ENCODE assay signal across 12 mouse cellular contexts in genomic region chrX:7604004-7604403, GRCm38 (mm10). TPM values are rescaled to one million over a fixed set of nuclear protein-coding genes. Genes with fewer than 3 reads are reported as not detected.
DNase-seq lines count a peak whose midpoint lies in the region; ATAC-seq and TF ChIP-seq lines count a peak whose summit lies in the region.
"Had no signal": no experiment of that assay in that cellular context is flagged by ENCODE, and none has a peak within 500 bp of the region (broad histone marks: within the 10 kb centered on the region; RNA-seq: fewer than 3 reads in every experiment).

No protein-coding gene starts in this region.

- H3K36me3 ChIP-seq in lung, embryonic 15.5 days: no peaks in the 10 kb centered on the region
- H3K36me3 ChIP-seq in limb, embryonic 10.5 days: peaks cover 16% of the 10 kb centered on the region
- 0 out of 2 replicates have a peak, but pooled peaks cover 2% of the 10 kb centered on the region for H3K36me3 ChIP-seq in neural tube, embryonic 15.5 days
- peaks cover 4% of the 10 kb centered on the region; the same call in 1 of the 2 replicates for H3K36me3 ChIP-seq in thymus, adult 2 months (ENCODE audit: control insufficient read depth, insufficient read depth, low read length)

- peak overlapping the region; percentile 81 for H3K4me3 ChIP-seq in gastrocnemius, adult 2 months
- no peak overlapping the region for H3K4me3 ChIP-seq in lung, embryonic 15.5 days
- peak overlapping the region; percentile 54; the same call in 1 of the 2 replicates for H3K4me3 ChIP-seq in limb, embryonic 10.5 days
- H3K4me3 ChIP-seq in neural tube, embryonic 15.5 days (replicated peaks): 0 out of 2 replicates have a peak overlapping the region, but pooled peaks have one; percentile 51
- H3K4me3 ChIP-seq in thymus, adult 2 months (ENCODE audit: control insufficient read depth, insufficient read depth, low read length): no peak overlapping the region

- DNase-seq in gastrocnemius, adult 2 months: no peak
- DNase-seq in gastrocnemius, postnatal 14 days: no peak
- no peak for DNase-seq in lung, postnatal 10 days
- no peak for DNase-seq in limb, embryonic 10.5 days (ENCODE audit: low spot score)
- no peak for DNase-seq in adrenal gland, adult 8-10 months
- DNase-seq in thymus, adult 2 months: no peak
- DNase-seq: cerebellum, adult 18-20 months had no signal

- WGBS in lung, embryonic 15.5 days: 85% methylated on average over 7 of the region's 7 CpGs
- WGBS in limb, embryonic 10.5 days: 88% methylated on average over 7 of the region's 7 CpGs
- 94% methylated on average over 7 of the region's 7 CpGs for WGBS in neural tube, embryonic 15.5 days
- WGBS in thymus, adult 2 months: 60% methylated on average over 7 of the region's 7 CpGs

- no peak overlapping the region for H3K9ac ChIP-seq in lung, embryonic 15.5 days
- no peak overlapping the region for H3K9ac ChIP-seq in neural tube, embryonic 15.5 days (replicated peaks)

- no peak overlapping the region for H3K27ac ChIP-seq in gastrocnemius, adult 2 months
- no peak overlapping the region for H3K27ac ChIP-seq in lung, embryonic 15.5 days
- H3K27ac ChIP-seq in limb, embryonic 10.5 days: no peak overlapping the region
- H3K27ac ChIP-seq in neural tube, embryonic 15.5 days (replicated peaks): no peak overlapping the region
- no peak overlapping the region for H3K27ac ChIP-seq in thymus, adult 2 months (ENCODE audit: control insufficient read depth, insufficient read depth, low read length)
- H3K27ac ChIP-seq: kidney, postnatal 0 days had no signal

- TF ChIP-seq POLR2A in thymus, adult 2 months (IDR thresholded peaks at IDR 0.05; ENCODE audit: control insufficient read depth, extremely low read depth, insufficient read depth, low read length, poor library complexity): no peak

- 0 out of 2 replicates have a peak, but pooled peaks cover 7% of the 10 kb centered on the region for H3K4me1 ChIP-seq in lung, embryonic 15.5 days
- H3K4me1 ChIP-seq in limb, embryonic 10.5 days: peaks cover 6% of the 10 kb centered on the region; the same call in 1 of the 2 replicates
- H3K4me1 ChIP-seq in neural tube, embryonic 15.5 days: peaks cover 10% of the 10 kb centered on the region
- peaks cover 3% of the 10 kb centered on the region; the same call in 1 of the 2 replicates for H3K4me1 ChIP-seq in thymus, adult 2 months (replicated peaks; ENCODE audit: control insufficient read depth, insufficient read depth, low read length)

- intact Hi-C loops in gastrocnemius, adult 2 months (cut with DNase I): loop anchor here (2.0 kb wide), 1 partner anchor 29 kb away; the partner anchor contains the start of gene Ppp1r3f
- intact Hi-C loops in gastrocnemius, postnatal 14 days (cut with DNase I; ENCODE audit: low total_unique reads): no loop called here

- H3K9me3 ChIP-seq in lung, embryonic 15.5 days: no peaks in the 10 kb centered on the region
- no peaks in the 10 kb centered on the region for H3K9me3 ChIP-seq in limb, embryonic 10.5 days (replicated peaks)
- no peaks in the 10 kb centered on the region for H3K9me3 ChIP-seq in neural tube, embryonic 15.5 days (replicated peaks)

- no peak for ATAC-seq in lung, embryonic 15.5 days (ENCODE audit: borderline replicate concordance, extremely low read depth, low FRiP score, low TSS enrichment)
- no peak for ATAC-seq in neural tube, embryonic 15.5 days (ENCODE audit: low FRiP score)
- ATAC-seq: lung, postnatal 0 days had no signal

- no peak for TF ChIP-seq CTCF in gastrocnemius, adult 2 months (IDR thresholded peaks at IDR 0.05)
- TF ChIP-seq CTCF in thymus, adult 2 months (IDR thresholded peaks at IDR 0.05; ENCODE audit: borderline replicate concordance, control insufficient read depth, extremely low read depth, insufficient read depth, low read length, poor library complexity): no peak

- peak overlapping the region; percentile 52 for H3K4me2 ChIP-seq in lung, embryonic 15.5 days
- peak overlapping the region; percentile 56 for H3K4me2 ChIP-seq in neural tube, embryonic 15.5 days

- no peaks in the 10 kb centered on the region for H3K27me3 ChIP-seq in lung, embryonic 15.5 days
- no peaks in the 10 kb centered on the region for H3K27me3 ChIP-seq in limb, embryonic 10.5 days (ENCODE audit: low read depth, poor library complexity, severe bottlenecking)
- no peaks in the 10 kb centered on the region for H3K27me3 ChIP-seq in neural tube, embryonic 15.5 days (replicated peaks)
- no peaks in the 10 kb centered on the region for H3K27me3 ChIP-seq in thymus, adult 2 months (ENCODE audit: control insufficient read depth, insufficient read depth, low read length)

RNA-seq across cellular contexts. Expression of gene Ccdc22, which starts 1.3 kb away (rescaled TPM):
- 10 to 100 TPM; 10.9 to 13.2 TPM for total RNA-seq in gastrocnemius, adult 2 months (2021)
- 10 to 100 TPM; 10.2 to 10.9 TPM for total RNA-seq in gastrocnemius, postnatal 14 days (2021)
- 31.9 and 32.1 TPM in 2 replicates for polyA plus RNA-seq in lung, embryonic 15.5 days (2015; fragmentation: Nextera tagmentation; extraction: Ambion mirVana)
- 36.5 and 37.9 TPM in 2 replicates for polyA plus RNA-seq in limb, embryonic 10.5 days (2016; fragmentation: Nextera tagmentation; extraction: Ambion mirVana)
- polyA plus RNA-seq in neural tube, embryonic 15.5 days (2015; fragmentation: Nextera tagmentation; extraction: Ambion mirVana): 28.4 and 29.5 TPM in 2 replicates
- 10 to 100 TPM; 22.4 to 30.0 (median 27.1) TPM for total RNA-seq in adrenal gland, adult 8-10 months (2022)
- polyA plus RNA-seq in thymus, adult 2 months (2012; rRNA removed): 34.1 and 35.7 TPM in 2 replicates

RNA-seq across cellular contexts. Expression of gene Cacna1f, which starts 2.9 kb away (rescaled TPM):
- not detected for total RNA-seq in gastrocnemius, adult 2 months (2021)
- total RNA-seq in gastrocnemius, postnatal 14 days (2021): not detected
- polyA plus RNA-seq in lung, embryonic 15.5 days (2015; fragmentation: Nextera tagmentation; extraction: Ambion mirVana): not detected in 2 replicates
- not detected in 2 replicates for polyA plus RNA-seq in limb, embryonic 10.5 days (2016; fragmentation: Nextera tagmentation; extraction: Ambion mirVana)
- 0.24 and 0.35 TPM in 2 replicates for polyA plus RNA-seq in neural tube, embryonic 15.5 days (2015; fragmentation: Nextera tagmentation; extraction: Ambion mirVana)
- not detected for total RNA-seq in adrenal gland, adult 8-10 months (2022)
- polyA plus RNA-seq in thymus, adult 2 months (2012; rRNA removed): 0.04 and 0.12 TPM in 2 replicates
- total RNA-seq: gastrocnemius, adult 18-20 months had no signal

RNA-seq across cellular contexts. Expression of gene Ppp1r3f, which starts 29.9 kb away (rescaled TPM):
- 1 to 10 TPM; 2.3 to 3.3 TPM for total RNA-seq in gastrocnemius, adult 2 months (2021)
- 1 to 10 TPM; 1.0 to 2.5 TPM for total RNA-seq in gastrocnemius, postnatal 14 days (2021)
- polyA plus RNA-seq in lung, embryonic 15.5 days (2015; fragmentation: Nextera tagmentation; extraction: Ambion mirVana): 1.9 and 2.2 TPM in 2 replicates
- polyA plus RNA-seq in limb, embryonic 10.5 days (2016; fragmentation: Nextera tagmentation; extraction: Ambion mirVana): 1.3 and 1.5 TPM in 2 replicates
- polyA plus RNA-seq in neural tube, embryonic 15.5 days (2015; fragmentation: Nextera tagmentation; extraction: Ambion mirVana): 6.0 and 7.5 TPM in 2 replicates
- total RNA-seq in adrenal gland, adult 8-10 months (2022): 10 to 100 TPM in 1 of 4 experiments, 1 to 10 TPM in 3; 4.1 to 10.3 (median 5.8) TPM
- polyA plus RNA-seq in thymus, adult 2 months (2012; rRNA removed): 5.5 and 5.8 TPM in 2 replicates

RNA-seq across cellular contexts. Expression of gene Foxp3, which starts 30.6 kb away (rescaled TPM):
- total RNA-seq in gastrocnemius, adult 2 months (2021): under 1 TPM; 0.15 to 0.28 TPM
- total RNA-seq in gastrocnemius, postnatal 14 days (2021): under 1 TPM in 1 of 2 experiments, not detected in 1; 0.16 TPM
- 0.05 TPM in 1 of 2 replicates, not detected in the other for polyA plus RNA-seq in lung, embryonic 15.5 days (2015; fragmentation: Nextera tagmentation; extraction: Ambion mirVana)
- 0.05 and 0.06 TPM in 2 replicates for polyA plus RNA-seq in limb, embryonic 10.5 days (2016; fragmentation: Nextera tagmentation; extraction: Ambion mirVana)
- polyA plus RNA-seq in neural tube, embryonic 15.5 days (2015; fragmentation: Nextera tagmentation; extraction: Ambion mirVana): 0.08 and 0.26 TPM in 2 replicates
- total RNA-seq in adrenal gland, adult 8-10 months (2022): not detected
- polyA plus RNA-seq in thymus, adult 2 months (2012; rRNA removed): 7.7 and 10.3 TPM in 2 replicates
- polyA plus RNA-seq: kidney, postnatal 0 days had no signal

RNA-seq across cellular contexts. Expression of gene Syp, which starts 34.3 kb away (rescaled TPM):
- 1 to 10 TPM in 1 of 2 experiments, under 1 TPM in 1; 0.56 to 1.2 TPM for total RNA-seq in gastrocnemius, adult 2 months (2021)
- total RNA-seq in gastrocnemius, postnatal 14 days (2021): 1 to 10 TPM in 1 of 2 experiments, under 1 TPM in 1; 0.86 to 1.4 TPM
- polyA plus RNA-seq in lung, embryonic 15.5 days (2015; fragmentation: Nextera tagmentation; extraction: Ambion mirVana): 1.9 and 3.4 TPM in 2 replicates
- 1.6 and 1.9 TPM in 2 replicates for polyA plus RNA-seq in limb, embryonic 10.5 days (2016; fragmentation: Nextera tagmentation; extraction: Ambion mirVana)
- 195 and 223 TPM in 2 replicates for polyA plus RNA-seq in neural tube, embryonic 15.5 days (2015; fragmentation: Nextera tagmentation; extraction: Ambion mirVana)
- 100 to 1,000 TPM in 1 of 4 experiments, 10 to 100 TPM in 3; 71.5 to 122 (median 80.3) TPM for total RNA-seq in adrenal gland, adult 8-10 months (2022)
- polyA plus RNA-seq in thymus, adult 2 months (2012; rRNA removed): 1.2 and 1.8 TPM in 2 replicates

Comparison
In these comparisons a context has a peak if more than half of its experiments do, and no peak if none do; other contexts are left out.
1. H3K4me3 ChIP-seq: peak in gastrocnemius, adult 2 months (single experiment), limb, embryonic 10.5 days (single experiment) and neural tube, embryonic 15.5 days (single experiment); none in lung, embryonic 15.5 days (single experiment) and thymus, adult 2 months (single experiment).